Mouse (Mus musculus): ENCODE measurements around the gene Gm11627. TPM values are rescaled to one million over a fixed set of nuclear protein-coding genes. Genes with fewer than 3 reads are reported as not detected.

Gm11627 gene
- polyA plus RNA-seq, 1 experiment from 2014 or later, result 8.5 TPM

Other genes with a start within 250 kb of the Gm11627 start
- 12.8 and 20.2 TPM in 2 replicates for gene Slc4a1, start 213.3 kb downstream of the Gm11627 start, polyA plus RNA-seq (2015; fragmentation: Nextera tagmentation; extraction: Ambion mirVana)
- 2.5 and 4.9 TPM in 2 replicates for gene Rundc3a, start 186.1 kb downstream of the Gm11627 start, polyA plus RNA-seq (2015; fragmentation: Nextera tagmentation; extraction: Ambion mirVana)
- gene Slc25a39, start 171.5 kb downstream of the Gm11627 start, polyA plus RNA-seq (2015; fragmentation: Nextera tagmentation; extraction: Ambion mirVana), result 271 and 298 TPM in 2 replicates
- gene Grn, start 149.1 kb downstream of the Gm11627 start, polyA plus RNA-seq (2015; fragmentation: Nextera tagmentation; extraction: Ambion mirVana), result 151 and 172 TPM in 2 replicates
- gene Fam171a2, start 131.8 kb downstream of the Gm11627 start, polyA plus RNA-seq (2015; fragmentation: Nextera tagmentation; extraction: Ambion mirVana), result 6.9 and 7.1 TPM in 2 replicates
- gene Itga2b, start 109.3 kb downstream of the Gm11627 start, polyA plus RNA-seq (2015; fragmentation: Nextera tagmentation; extraction: Ambion mirVana), result 8.2 and 11.0 TPM in 2 replicates
- 57.4 and 62.1 TPM in 2 replicates for gene Gpatch8, start 23.1 kb downstream of the Gm11627 start, polyA plus RNA-seq (2015; fragmentation: Nextera tagmentation; extraction: Ambion mirVana)
- gene Fzd2, start 24.9 kb upstream of the Gm11627 start, polyA plus RNA-seq (2015; fragmentation: Nextera tagmentation; extraction: Ambion mirVana), result 28.5 and 34.0 TPM in 2 replicates
- gene Meioc, start 84.3 kb upstream of the Gm11627 start, polyA plus RNA-seq (2015; fragmentation: Nextera tagmentation; extraction: Ambion mirVana), result 0.49 and 0.50 TPM in 2 replicates
- gene Ccdc43, start 118.3 kb upstream of the Gm11627 start, polyA plus RNA-seq (2015; fragmentation: Nextera tagmentation; extraction: Ambion mirVana), result 48.7 and 56.0 TPM in 2 replicates
- gene Adam11, start 182.0 kb upstream of the Gm11627 start, polyA plus RNA-seq (2015; fragmentation: Nextera tagmentation; extraction: Ambion mirVana), result 7.9 and 11.3 TPM in 2 replicates
- gene Gjc1, start 240.2 kb upstream of the Gm11627 start, polyA plus RNA-seq (2015; fragmentation: Nextera tagmentation; extraction: Ambion mirVana), result 59.2 and 63.7 TPM in 2 replicates

Data from kidney, embryonic 15.5 days (tissue).